Mouse (Mus musculus) E14TG2a.4 (cell line): ENCODE results near the gene Slc43a2.

Experiments used
- H3K27me3 ChIP-seq: 2 replicates; pipeline ENCODE4 v1.6.1; 2014; ENCODE audit warnings: low read length, control low read depth; ENCODE audit not compliant: insufficient read depth
- H3K36me3 ChIP-seq: 2 replicates; pipeline ENCODE4 v1.6.1; 2014; ENCODE audit warnings: low read length, control low read depth; ENCODE audit not compliant: insufficient read depth
- H3K4me1 ChIP-seq: replicated peaks from 2 replicates; pipeline ENCODE4 v1.6.1; 2014; ENCODE audit warnings: low read depth, low read length, control low read depth
- H3K4me3 ChIP-seq: replicated peaks from 2 replicates; pipeline ENCODE4 v1.5.1; 2014; ENCODE audit warnings: mild to moderate bottlenecking, low read length
- H3K9me3 ChIP-seq: 2 replicates; pipeline ENCODE4 v1.6.1; 2014; ENCODE audit warnings: low read length, control low read depth
- CTCF ChIP-seq: conservative IDR thresholded peaks from 2 replicates; pipeline ENCODE4 v1.5.1; 2014; ENCODE audit warnings: low read length
- NANOG ChIP-seq: IDR thresholded peaks from 2 replicates; pipeline ENCODE4 v1.6.1; 2014; ENCODE audit warnings: borderline replicate concordance, low read length, mixed read lengths
- POU5F1 ChIP-seq: IDR thresholded peaks from 2 replicates; pipeline ENCODE4 v1.6.1; 2014; ENCODE audit warnings: low read length, borderline replicate concordance

Slc43a2 gene

DNA sequence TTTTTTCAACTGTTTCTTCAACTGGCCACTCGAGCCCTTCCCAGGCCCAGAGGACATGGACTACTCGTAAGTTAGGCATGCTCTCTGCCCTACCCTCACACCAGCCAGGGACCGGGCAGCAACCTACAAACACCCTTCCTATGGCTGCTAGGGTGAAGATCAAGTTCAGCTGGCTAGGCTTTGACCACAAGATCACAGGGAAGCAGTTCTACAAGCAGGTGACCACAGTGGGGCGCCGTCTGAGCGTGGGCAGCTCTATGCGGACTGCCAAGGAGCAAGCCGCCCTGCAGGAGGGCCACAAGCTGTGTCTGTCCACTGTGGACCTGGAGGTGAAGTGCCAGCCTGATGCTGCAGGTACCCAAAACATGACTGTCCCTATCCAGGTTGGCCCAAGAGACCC is 31.3 kb downstream of the Slc43a2 start:
- Histone ChIP-seq H3K9me3 (no peaks in the 10 kb centered on the region), H3K27me3 (no peaks in the 10 kb centered on the region), H3K4me3 (no peak overlapping the region), H3K4me1 (peaks cover 22% of the 10 kb centered on the region), H3K36me3 (peaks cover 68% of the 10 kb centered on the region)
- TF ChIP-seq CTCF (no peak), NANOG (no peak), POU5F1 (no peak)

DNA sequence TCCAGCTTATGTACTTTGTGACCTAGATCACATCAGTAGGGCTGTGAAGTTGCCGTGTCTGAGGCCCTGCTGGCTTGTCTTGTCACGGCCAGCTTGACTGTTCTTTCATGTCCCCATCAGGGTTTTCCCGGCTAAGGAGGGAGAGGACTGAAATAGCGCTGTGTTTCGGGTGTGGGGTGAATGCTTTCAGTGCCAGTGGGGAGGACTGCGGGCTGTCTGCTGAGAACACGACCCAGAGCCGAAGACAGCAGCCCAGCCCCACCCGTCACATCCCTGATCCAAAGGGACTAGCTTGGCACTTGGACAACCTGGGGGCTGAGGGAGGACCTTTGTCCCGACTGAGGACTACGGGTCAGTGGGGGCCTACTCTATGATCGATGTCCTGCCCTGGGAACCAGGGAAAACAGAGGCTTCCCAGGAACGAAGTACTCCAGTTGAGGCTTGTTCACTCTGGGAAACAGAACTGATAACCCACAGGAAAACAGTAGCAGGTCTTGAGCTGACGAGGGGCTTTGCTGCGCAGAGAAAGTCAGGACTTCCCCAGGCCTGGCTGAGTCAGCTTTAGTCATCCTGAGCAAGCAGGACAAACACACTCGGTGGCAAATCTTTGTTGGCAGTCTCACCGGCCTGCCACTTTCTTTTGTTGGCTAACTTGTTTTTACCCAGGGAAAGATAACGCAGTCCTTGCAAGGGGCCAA is 32.5 kb downstream of the Slc43a2 start:
- Histone ChIP-seq H3K27me3 (no peaks in the 10 kb centered on the region), H3K4me1 (peaks cover 11% of the 10 kb centered on the region), H3K4me3 (no peak overlapping the region), H3K9me3 (no peaks in the 10 kb centered on the region), H3K36me3 (peaks cover 78% of the 10 kb centered on the region)
- TF ChIP-seq POU5F1 = no peak
- no peak for TF ChIP-seq CTCF
- no peak for TF ChIP-seq NANOG

DNA sequence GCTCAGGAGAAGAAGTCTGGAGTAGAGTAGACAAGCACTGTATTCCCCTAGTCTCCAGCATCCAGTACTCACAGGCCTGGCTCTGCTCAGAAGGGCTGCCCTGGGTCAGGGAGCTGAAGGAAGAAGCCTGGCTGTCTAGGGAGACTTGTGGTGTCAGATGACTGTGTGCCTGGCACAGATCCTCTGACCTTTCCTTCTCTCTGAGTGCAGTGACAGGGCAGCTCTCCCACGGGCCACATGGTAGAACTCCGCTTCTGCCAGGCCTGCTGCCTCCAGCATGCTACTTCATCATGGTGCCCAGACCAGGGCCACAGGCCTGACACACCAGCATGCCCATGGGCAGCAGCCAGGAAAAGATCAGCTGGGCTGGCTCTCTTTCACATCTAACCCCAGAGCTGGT is 34.4 kb downstream of the Slc43a2 start:
- Histone ChIP-seq H3K9me3 (no peaks in the 10 kb centered on the region), H3K27me3 (no peaks in the 10 kb centered on the region), H3K36me3 (peaks cover 83% of the 10 kb centered on the region), H3K4me1 (peaks cover 6% of the 10 kb centered on the region), H3K4me3 (no peak overlapping the region)
- no peak for TF ChIP-seq NANOG

DNA sequence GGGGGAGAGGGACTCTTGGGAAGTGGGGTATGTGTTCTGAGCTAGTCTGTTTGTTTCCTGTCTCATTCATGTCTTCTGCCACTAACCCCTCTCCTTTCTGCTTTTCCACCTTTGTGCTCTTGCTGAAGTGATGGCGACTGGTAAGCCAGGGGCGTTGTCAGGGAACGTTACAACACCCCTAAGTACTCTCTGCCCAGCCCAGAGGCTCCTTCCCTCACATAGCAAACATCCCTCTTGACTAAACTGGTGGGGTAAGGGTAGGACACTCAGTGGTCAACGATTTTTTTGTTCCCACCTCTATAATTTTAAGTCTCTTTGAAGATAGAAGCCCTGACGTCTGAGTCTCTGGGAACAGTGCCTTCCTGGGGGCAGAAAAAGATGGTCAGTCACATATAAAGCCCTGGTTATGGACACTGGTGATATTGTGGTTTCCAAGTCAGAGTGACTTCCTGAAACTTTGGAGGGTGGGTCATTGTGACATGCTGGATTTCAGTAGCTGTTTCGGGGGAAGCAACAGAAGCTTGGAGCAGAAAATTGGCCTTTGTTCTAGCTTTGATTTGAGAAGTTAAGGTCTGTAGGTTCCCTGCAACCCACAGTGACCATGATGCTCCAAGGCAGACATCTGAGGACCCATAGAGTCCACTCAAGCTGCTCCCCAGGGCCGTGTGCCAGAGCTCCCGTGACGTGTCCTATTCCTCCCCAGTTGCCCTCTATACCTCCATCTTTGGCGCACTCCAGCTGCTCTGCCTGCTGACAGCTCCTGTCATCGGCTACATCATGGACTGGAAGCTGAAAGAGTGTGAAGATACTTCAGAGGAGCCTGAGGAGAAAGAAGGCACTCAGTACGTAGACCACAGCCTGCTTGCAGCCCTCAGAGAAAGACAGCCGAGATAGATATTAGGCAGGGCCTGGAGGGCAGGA is 35.0 kb downstream of the Slc43a2 start:
- H3K36me3 ChIP-seq = peaks cover 79% of the 10 kb centered on the region
- no peak overlapping the region for H3K4me3 ChIP-seq
- peaks cover 6% of the 10 kb centered on the region for H3K4me1 ChIP-seq
- H3K27me3 ChIP-seq = no peaks in the 10 kb centered on the region
- H3K9me3 ChIP-seq = no peaks in the 10 kb centered on the region
- no peak for TF ChIP-seq CTCF
- no peak for TF ChIP-seq NANOG
- TF ChIP-seq POU5F1 = no peak

DNA sequence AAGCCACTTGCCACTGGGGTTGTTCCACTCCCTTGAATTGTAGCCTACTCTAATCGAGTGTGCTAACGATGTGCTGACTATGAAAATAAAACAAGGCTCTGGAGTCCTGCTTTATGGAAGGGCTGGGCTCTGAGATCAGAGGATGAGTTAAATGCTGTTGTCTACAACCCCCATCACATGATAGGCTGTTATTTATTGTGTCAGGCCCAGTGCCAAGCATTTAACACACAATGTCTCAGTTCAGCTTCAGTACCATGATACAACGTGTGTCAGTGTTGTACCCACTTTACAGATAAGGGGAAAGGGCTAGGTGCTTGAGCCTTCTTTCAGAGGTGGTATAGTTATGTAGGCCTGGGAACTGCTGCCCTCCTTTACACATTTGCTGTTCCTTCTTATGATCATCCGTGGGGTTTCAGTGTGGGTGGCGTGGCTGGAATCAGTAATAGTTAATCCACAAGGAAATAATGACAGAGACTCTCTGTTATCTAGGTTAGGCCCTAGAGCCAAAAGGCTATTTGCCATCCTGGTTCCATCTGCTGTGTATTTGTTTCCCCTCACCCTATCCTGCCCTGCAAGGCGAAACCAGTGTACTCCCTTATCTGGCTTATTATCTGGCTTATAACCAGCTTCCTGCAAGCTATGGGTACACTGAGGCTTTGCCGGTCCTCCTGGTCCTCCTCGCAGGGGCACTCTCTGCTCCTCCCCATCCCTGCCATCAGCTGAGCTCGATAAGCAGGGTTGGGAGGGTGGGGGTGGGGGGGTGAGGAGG is 36.0 kb downstream of the Slc43a2 start:
- no peaks in the 10 kb centered on the region for H3K27me3 ChIP-seq
- TF ChIP-seq CTCF (no peak), NANOG (no peak), POU5F1 (no peak)
- H3K36me3 ChIP-seq = peaks cover 72% of the 10 kb centered on the region
- peaks cover 15% of the 10 kb centered on the region for H3K4me1 ChIP-seq
- no peaks in the 10 kb centered on the region for H3K9me3 ChIP-seq
- H3K4me3 ChIP-seq = no peak overlapping the region

DNA sequence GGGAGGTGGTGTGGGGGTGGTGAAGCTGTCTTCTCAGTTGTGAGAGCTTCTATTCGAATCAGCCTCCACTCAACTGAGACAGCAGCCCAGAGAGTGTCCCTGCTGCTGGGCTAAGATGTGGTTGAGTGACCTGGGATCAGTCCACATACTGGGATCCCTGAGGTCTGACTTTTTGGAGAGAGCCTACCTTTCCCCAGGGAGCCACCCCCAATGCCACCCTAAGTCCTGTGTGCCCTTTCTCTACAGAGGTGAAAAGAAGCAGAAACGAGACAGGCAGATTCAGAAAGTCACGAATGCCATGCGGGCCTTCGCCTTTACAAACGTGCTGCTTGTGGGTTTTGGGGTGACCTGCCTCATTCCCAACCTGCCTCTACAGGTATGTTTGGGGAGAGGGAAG is 36.6 kb downstream of the Slc43a2 start:
- no peak for TF ChIP-seq NANOG
- no peak for TF ChIP-seq POU5F1
- TF ChIP-seq CTCF = no peak
- no peaks in the 10 kb centered on the region for H3K9me3 ChIP-seq
- H3K36me3 ChIP-seq = peaks cover 66% of the 10 kb centered on the region
- no peaks in the 10 kb centered on the region for H3K27me3 ChIP-seq
- peaks cover 21% of the 10 kb centered on the region for H3K4me1 ChIP-seq
- no peak overlapping the region for H3K4me3 ChIP-seq

DNA sequence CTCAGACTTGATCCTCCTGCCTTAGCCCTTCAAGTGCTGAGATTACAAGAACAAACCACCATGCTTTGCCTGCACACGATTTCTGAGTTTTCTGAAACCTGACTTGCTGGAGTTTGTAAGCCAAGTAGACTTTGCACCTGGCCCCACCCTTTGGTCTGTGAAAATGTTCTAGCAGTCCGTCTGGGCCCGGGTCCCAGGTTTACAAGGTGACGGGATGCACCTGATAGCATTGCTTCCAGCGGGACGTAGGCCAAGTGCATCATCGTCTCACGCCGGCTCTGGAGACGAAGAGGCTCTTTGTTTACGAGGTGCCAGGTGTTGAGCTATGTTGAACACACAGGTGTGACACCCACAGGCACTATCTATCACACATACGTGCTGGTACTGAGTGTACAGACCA is 37.5 kb downstream of the Slc43a2 start:
- TF ChIP-seq NANOG (no peak), POU5F1 (no peak), CTCF (no peak)
- H3K27me3 ChIP-seq = no peaks in the 10 kb centered on the region

More for the DNA sequence above, 37.5 kb downstream of the Slc43a2 start:
- Histone ChIP-seq H3K36me3 (peaks cover 58% of the 10 kb centered on the region), H3K9me3 (no peaks in the 10 kb centered on the region), H3K4me1 (peaks cover 26% of the 10 kb centered on the region), H3K4me3 (no peak overlapping the region)
